Mouse (Mus musculus) liver, postnatal 0 days (tissue): ENCODE measurements around the gene Pde6b. TPM values are rescaled to one million over a fixed set of nuclear protein-coding genes. Genes with fewer than 3 reads are reported as not detected.

Source experiments
- ATAC-seq: fragments of 200-750 bp; cut with Nextera tagmentation; 2 replicates; pipeline ENCODE4 v1.8.0; 2017; ENCODE audit warnings: mild to moderate bottlenecking, moderate library complexity
- DNase-seq: peaks from one replicate; pipeline ENCODE4 v3.0.0-alpha.2; 2016
- H3K27ac ChIP-seq: fragments of 300-500 bp; sonication (generic); 2 replicates; pipeline ENCODE4 v1.5.1; 2014; ENCODE audit warnings: antibody characterized with exemption, moderate library complexity, mild to moderate bottlenecking, low read depth
- H3K27me3 ChIP-seq: fragments of 300-500 bp; sonication (generic); 2 replicates; pipeline ENCODE4 v1.6.1; 2014; ENCODE audit warnings: low read length, control low read depth, mixed read lengths; ENCODE audit not compliant: insufficient read depth
- H3K36me3 ChIP-seq: fragments of 300-500 bp; sonication (generic); replicated peaks from 2 replicates; pipeline ENCODE4 v1.6.1; 2014; ENCODE audit warnings: mild to moderate bottlenecking, control low read depth, low read length, moderate library complexity, mixed read lengths; ENCODE audit not compliant: insufficient read depth
- H3K4me1 ChIP-seq: fragments of 300-500 bp; sonication (generic); 2 replicates; pipeline ENCODE4 v1.6.1; 2014; ENCODE audit warnings: antibody characterized with exemption, mild to moderate bottlenecking, control low read depth; ENCODE audit not compliant: insufficient read depth
- H3K4me2 ChIP-seq: fragments of 300-500 bp; sonication (generic); 2 replicates; pipeline ENCODE4 v1.6.1; 2014; ENCODE audit warnings: low read depth, mild to moderate bottlenecking, low read length, moderate library complexity, mixed read lengths
- H3K4me3 ChIP-seq: fragments of 300-500 bp; sonication (generic); 2 replicates; pipeline ENCODE4 v1.5.1; 2014; ENCODE audit warnings: low read depth, low read length
- H3K9ac ChIP-seq: fragments of 300-500 bp; sonication (generic); replicated peaks from 2 replicates; pipeline ENCODE4 v1.6.1; 2014; ENCODE audit warnings: mild to moderate bottlenecking, moderate library complexity
- H3K9me3 ChIP-seq: fragments of 300-500 bp; sonication (generic); 2 replicates; pipeline ENCODE4 v1.6.1; 2016; ENCODE audit warnings: mild to moderate bottlenecking, control low read depth, low read length, mixed read lengths
- CTCF ChIP-seq: sonication (generic); IDR thresholded peaks from 2 replicates; pipeline ENCODE4 v1.5.1; 2016; ENCODE audit warnings: antibody characterized with exemption, low read depth
- EP300 ChIP-seq: IDR thresholded peaks from 2 replicates; pipeline ENCODE4 v1.6.1; 2016; ENCODE audit warnings: antibody characterized with exemption, low read depth, mild to moderate bottlenecking
- WGBS: fragments of 180-500 bp; shearing (Covaris S2); extraction: QIAGEN DNeasy Blood & Tissue Kit; methylation state at CpG from one replicate; pipeline ENCODE4 v1.1.7; 2014; ENCODE audit not compliant: insufficient replicate concordance; 5-methylcytosine and 5-hydroxymethylcytosine counted together
- polyA plus RNA-seq: library from polyadenylated mRNA; unstranded; fragments of >200 nt; fragmentation: Nextera tagmentation; extraction: Ambion mirVana; gene quantifications from 2 replicates; pipeline ENCODE4 v1.2.1, GENCODE M21; 2015

Pde6b gene
- polyA plus RNA-seq, 1 experiment from 2014 or later, result 0.15 TPM

DNA sequence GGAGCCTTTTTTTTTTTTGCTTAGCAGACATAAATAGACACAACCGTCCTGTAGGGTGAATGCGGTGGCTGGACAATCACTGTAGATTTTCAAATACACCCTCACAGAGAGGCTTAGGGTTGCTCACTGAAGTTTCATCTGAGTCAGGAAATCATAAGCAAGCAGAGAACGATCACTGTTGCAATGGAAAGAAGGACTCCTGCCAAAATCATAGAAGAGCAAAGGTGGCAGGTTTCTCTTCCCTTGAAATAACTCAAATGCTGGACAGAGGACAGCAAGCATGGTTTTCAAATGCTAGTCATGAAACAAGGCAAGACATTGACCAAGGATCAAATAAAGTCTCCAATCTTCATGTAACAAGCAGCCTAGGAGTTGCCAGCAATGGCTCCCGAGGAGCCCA lies 9.8 kb upstream of the Pde6b start:
- WGBS, result 72% methylated on average over 4 of the region's 4 CpGs

DNA sequence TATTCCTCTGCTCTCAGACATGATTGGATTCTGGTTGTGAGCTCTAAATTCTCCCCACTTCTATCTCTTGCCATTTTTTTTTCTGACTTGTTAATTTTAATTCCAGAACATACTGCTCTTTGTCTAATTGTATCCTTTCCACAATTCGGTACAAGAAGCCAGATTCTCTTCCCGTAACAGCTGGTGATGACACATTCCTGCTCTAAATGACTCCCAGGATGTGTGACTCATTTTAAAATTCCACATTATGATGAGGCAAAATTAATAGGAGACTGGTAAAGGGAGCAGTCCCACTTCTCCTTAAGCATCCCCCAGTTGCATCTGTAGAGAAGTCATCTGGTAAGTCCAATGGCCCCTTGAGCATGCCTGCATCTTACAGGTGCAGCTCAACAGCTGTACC lies 2.6 kb upstream of the Pde6b start:
- Histone ChIP-seq H3K4me2 (no peak overlapping the region), H3K27ac (no peak overlapping the region), H3K4me3 (no peak overlapping the region), H3K36me3 (no peaks in the 10 kb centered on the region), H3K9ac (no peak overlapping the region), H3K4me1 (no peaks in the 10 kb centered on the region), H3K9me3 (no peaks in the 10 kb centered on the region), H3K27me3 (no peaks in the 10 kb centered on the region)
- ATAC-seq (no peak), DNase-seq (no peak)
- 77% methylated on average over 2 of the region's 2 CpGs for WGBS
- TF ChIP-seq EP300 (no peak), CTCF (no peak)

More for the DNA sequence above, 9.8 kb upstream of the Pde6b start:
- TF ChIP-seq CTCF (no peak), EP300 (no peak)
- DNase-seq (no peak), ATAC-seq (no peak)
- H3K36me3 ChIP-seq, result no peaks in the 10 kb centered on the region
- no peak overlapping the region for H3K4me2 ChIP-seq
- no peaks in the 10 kb centered on the region for H3K9me3 ChIP-seq
- H3K4me3 ChIP-seq, result no peak overlapping the region
- H3K27me3 ChIP-seq, result no peaks in the 10 kb centered on the region
- H3K9ac ChIP-seq, result no peak overlapping the region
- H3K27ac ChIP-seq, result no peak overlapping the region
- no peaks in the 10 kb centered on the region for H3K4me1 ChIP-seq

DNA sequence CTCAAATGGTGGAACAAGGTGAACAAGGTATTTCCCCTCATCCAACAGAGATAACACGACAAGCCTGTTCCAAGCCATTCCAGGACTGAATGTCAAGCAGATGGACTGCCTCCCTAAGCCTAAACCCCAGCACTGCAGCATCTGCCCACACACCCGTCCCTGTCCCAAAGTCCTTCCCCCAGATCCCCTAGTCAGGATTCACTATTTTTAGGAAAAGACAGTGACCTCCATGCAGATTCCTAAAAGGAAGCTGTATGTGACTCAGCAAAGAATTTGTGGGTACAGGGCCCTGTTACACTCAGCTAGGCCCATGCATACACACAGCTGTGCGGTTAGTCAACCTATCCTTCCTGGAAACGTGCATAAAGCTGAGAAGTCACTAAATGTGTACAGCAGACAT lies 1.7 kb upstream of the Pde6b start:
- H3K36me3 ChIP-seq, result no peaks in the 10 kb centered on the region
- H3K27me3 ChIP-seq, result no peaks in the 10 kb centered on the region
- ATAC-seq, result no peak
- DNase-seq, result no peak
- H3K4me1 ChIP-seq, result no peaks in the 10 kb centered on the region
- 56% methylated on average over 4 of the region's 4 CpGs for WGBS
- no peak overlapping the region for H3K9ac ChIP-seq
- TF ChIP-seq CTCF (no peak), EP300 (no peak)
- no peaks in the 10 kb centered on the region for H3K9me3 ChIP-seq
- H3K4me2 ChIP-seq, result no peak overlapping the region
- H3K27ac ChIP-seq, result no peak overlapping the region
- H3K4me3 ChIP-seq, result no peak overlapping the region

DNA sequence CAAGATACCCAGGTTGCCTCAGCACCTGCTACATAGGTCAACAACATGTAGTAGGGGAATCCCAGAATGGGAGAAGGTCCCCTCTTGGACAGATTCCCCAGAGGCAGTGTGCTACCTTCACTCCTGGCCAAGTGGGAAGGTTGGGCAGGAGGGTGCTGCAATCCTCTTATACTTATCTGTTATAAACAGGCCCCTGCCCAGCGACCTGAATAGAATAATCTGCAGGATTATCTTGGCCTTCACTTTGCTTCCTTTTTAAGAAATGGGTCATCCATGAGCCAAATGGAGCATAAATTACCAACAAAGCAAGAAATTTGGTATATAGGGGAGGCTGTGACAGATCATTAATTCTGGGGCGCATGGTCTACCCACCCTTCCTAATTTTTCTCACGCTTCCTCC lies 1.6 kb downstream of the Pde6b start:
- TF ChIP-seq CTCF (no peak), EP300 (no peak)
- ATAC-seq (no peak), DNase-seq (no peak)
- H3K27me3 ChIP-seq, result no peaks in the 10 kb centered on the region
- no peaks in the 10 kb centered on the region for H3K36me3 ChIP-seq
- WGBS, result 61% methylated on average over 3 of the region's 3 CpGs
- H3K9ac ChIP-seq, result no peak overlapping the region
- no peaks in the 10 kb centered on the region for H3K4me1 ChIP-seq
- H3K4me3 ChIP-seq, result no peak overlapping the region
- no peak overlapping the region for H3K27ac ChIP-seq
- no peak overlapping the region for H3K4me2 ChIP-seq
- no peaks in the 10 kb centered on the region for H3K9me3 ChIP-seq

DNA sequence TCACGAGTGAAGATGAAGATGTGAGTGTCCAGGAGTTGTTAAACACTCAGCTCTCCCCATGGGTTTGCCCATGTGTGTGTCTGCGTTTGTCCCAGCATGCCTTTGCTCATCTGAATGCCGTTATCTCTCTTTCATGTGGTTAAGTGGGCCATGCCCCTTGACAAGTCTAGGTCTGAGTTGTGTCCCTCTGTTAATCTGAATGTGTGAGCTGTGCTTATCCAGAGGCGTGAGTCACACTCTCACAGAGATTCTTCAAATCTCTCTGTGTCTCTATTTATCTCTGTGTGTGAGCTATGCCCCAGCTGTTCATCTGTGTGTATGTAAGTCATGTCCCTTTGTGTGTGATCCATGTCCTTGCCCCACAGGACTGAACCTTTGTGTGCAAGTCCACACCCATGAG lies 15.3 kb downstream of the Pde6b start:
- H3K27me3 ChIP-seq, result no peaks in the 10 kb centered on the region
- no peak for DNase-seq
- WGBS, result 64% methylated on average over 4 of the region's 4 CpGs
- no peak overlapping the region for H3K9ac ChIP-seq
- no peak for TF ChIP-seq CTCF
- TF ChIP-seq EP300, result no peak
- H3K4me2 ChIP-seq, result no peak overlapping the region
- no peak overlapping the region for H3K4me3 ChIP-seq
- no peak for ATAC-seq
- no peaks in the 10 kb centered on the region for H3K9me3 ChIP-seq
- H3K4me1 ChIP-seq, result no peaks in the 10 kb centered on the region
- H3K27ac ChIP-seq, result no peak overlapping the region
- no peaks in the 10 kb centered on the region for H3K36me3 ChIP-seq

DNA sequence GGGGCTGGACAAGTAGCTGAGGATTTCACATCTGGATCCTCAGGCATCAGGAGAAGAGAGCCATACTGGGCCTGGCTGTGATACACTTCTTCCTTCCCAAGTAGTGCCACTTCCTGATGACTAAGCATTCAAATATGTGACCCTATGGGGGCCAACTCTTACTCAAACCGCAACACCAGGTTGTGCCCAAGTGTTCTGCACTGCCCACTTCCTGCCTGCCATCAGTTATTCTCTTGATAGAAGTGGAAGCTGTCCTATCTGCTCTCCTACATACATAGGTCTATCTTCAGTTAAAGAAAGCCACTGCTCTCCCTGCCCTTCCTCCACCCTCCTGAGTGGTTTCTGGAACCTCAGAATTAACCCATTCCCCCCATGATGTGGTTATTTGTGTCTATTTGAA lies 17.3 kb downstream of the Pde6b start:
- TF ChIP-seq EP300 (no peak), CTCF (no peak)
- no peaks in the 10 kb centered on the region for H3K36me3 ChIP-seq
- no peak overlapping the region for H3K4me2 ChIP-seq
- ATAC-seq, result peak; percentile 70
- H3K4me3 ChIP-seq, result no peak overlapping the region
- H3K4me1 ChIP-seq, result no peaks in the 10 kb centered on the region
- WGBS, result 35% methylated on average over 1 of the region's 1 CpGs
- no peak overlapping the region for H3K9ac ChIP-seq
- H3K27me3 ChIP-seq, result no peaks in the 10 kb centered on the region
- no peak for DNase-seq
- no peak overlapping the region for H3K27ac ChIP-seq
- H3K9me3 ChIP-seq, result no peaks in the 10 kb centered on the region

DNA sequence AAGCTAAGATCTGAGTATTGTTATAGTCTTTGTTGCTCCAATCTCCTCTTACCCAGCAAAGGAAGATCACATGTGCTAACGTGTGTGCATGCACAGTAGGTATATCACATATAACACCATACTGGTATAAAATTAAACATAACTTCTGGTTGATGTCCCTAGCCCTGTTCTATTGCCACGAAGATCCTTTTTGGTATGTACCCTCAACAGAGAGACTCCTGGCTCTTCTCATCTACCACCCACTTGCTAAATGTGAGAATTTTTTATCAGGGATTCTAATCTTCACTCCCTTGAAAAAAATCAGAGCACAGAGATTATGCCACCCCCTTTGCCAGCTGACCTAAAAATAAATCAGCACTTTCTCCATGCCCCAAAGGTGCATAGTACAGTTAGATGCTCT lies 18.8 kb downstream of the Pde6b start:
- H3K36me3 ChIP-seq, result no peaks in the 10 kb centered on the region
- no peak for TF ChIP-seq CTCF
- no peak for TF ChIP-seq EP300
- H3K4me1 ChIP-seq, result no peaks in the 10 kb centered on the region
- DNase-seq (no peak), ATAC-seq (no peak)
- no peak overlapping the region for H3K4me2 ChIP-seq
- 62% methylated on average over 2 of the region's 2 CpGs for WGBS
- H3K9me3 ChIP-seq, result no peaks in the 10 kb centered on the region
- H3K9ac ChIP-seq, result no peak overlapping the region
- H3K27ac ChIP-seq, result no peak overlapping the region
- H3K27me3 ChIP-seq, result no peaks in the 10 kb centered on the region
- no peak overlapping the region for H3K4me3 ChIP-seq
